Mouse (Mus musculus) lung, embryonic 14.5 days (tissue): Measurements from ENCODE around the gene Fbxl4. TPM values are rescaled to one million over a fixed set of nuclear protein-coding genes. Genes with fewer than 3 reads are reported as not detected.

Experiments
- ATAC-seq: fragments of 200-750 bp; cut with Nextera tagmentation; 2 replicates; pipeline ENCODE4 v1.8.0; 2017; ENCODE audit warnings: mild to moderate bottlenecking, moderate TSS enrichment, moderate library complexity; ENCODE audit not compliant: insufficient read depth
- DNase-seq: peaks from one replicate; pipeline ENCODE4 v3.0.0-alpha.2; 2015
- H3K27ac ChIP-seq: fragments of 300-500 bp; sonication (generic); 2 replicates; pipeline ENCODE4 v1.5.1; 2014; ENCODE audit warnings: low read depth, mild to moderate bottlenecking, moderate library complexity
- H3K27me3 ChIP-seq: fragments of 300-500 bp; sonication (generic); 2 replicates; pipeline ENCODE4 v1.6.1; 2014; ENCODE audit warnings: low read length, control low read depth; ENCODE audit not compliant: insufficient read depth
- H3K36me3 ChIP-seq: fragments of 300-500 bp; sonication (generic); 2 replicates; pipeline ENCODE4 v1.6.1; 2014; ENCODE audit warnings: control low read depth; ENCODE audit not compliant: insufficient read depth
- H3K4me1 ChIP-seq: fragments of 300-500 bp; sonication (generic); 2 replicates; pipeline ENCODE4 v1.6.1; 2014; ENCODE audit warnings: antibody characterized with exemption, control low read depth; ENCODE audit not compliant: insufficient read depth
- H3K4me2 ChIP-seq: fragments of 300-500 bp; sonication (generic); 2 replicates; pipeline ENCODE4 v1.6.1; 2014; ENCODE audit warnings: mild to moderate bottlenecking
- H3K4me3 ChIP-seq: fragments of 300-500 bp; sonication (generic); 2 replicates; pipeline ENCODE4 v1.5.1; 2014; ENCODE audit warnings: low read depth, low read length
- H3K9ac ChIP-seq: fragments of 300-500 bp; sonication (generic); 2 replicates; pipeline ENCODE4 v1.6.1; 2014
- H3K9me3 ChIP-seq: fragments of 300-500 bp; sonication (generic); 2 replicates; pipeline ENCODE4 v1.6.1; 2016; ENCODE audit warnings: low read depth, low read length, control low read depth
- CTCF ChIP-seq: IDR thresholded peaks from 2 replicates; pipeline ENCODE4 v1.5.1; 2016; ENCODE audit warnings: antibody characterized with exemption, low read depth
- WGBS: fragments of 180-500 bp; shearing (Covaris S2); extraction: QIAGEN DNeasy Blood & Tissue Kit; methylation state at CpG from one replicate; pipeline ENCODE4 v1.1.7; 2014; 5-methylcytosine and 5-hydroxymethylcytosine counted together
- polyA plus RNA-seq: library from polyadenylated mRNA; unstranded; fragments of >200 nt; fragmentation: Nextera tagmentation; extraction: Ambion mirVana; gene quantifications from 2 replicates; pipeline ENCODE4 v1.2.1, GENCODE M21; 2014

Fbxl4 gene
- polyA plus RNA-seq, 1 experiment from 2014 or later: 11.5 TPM

DNA sequence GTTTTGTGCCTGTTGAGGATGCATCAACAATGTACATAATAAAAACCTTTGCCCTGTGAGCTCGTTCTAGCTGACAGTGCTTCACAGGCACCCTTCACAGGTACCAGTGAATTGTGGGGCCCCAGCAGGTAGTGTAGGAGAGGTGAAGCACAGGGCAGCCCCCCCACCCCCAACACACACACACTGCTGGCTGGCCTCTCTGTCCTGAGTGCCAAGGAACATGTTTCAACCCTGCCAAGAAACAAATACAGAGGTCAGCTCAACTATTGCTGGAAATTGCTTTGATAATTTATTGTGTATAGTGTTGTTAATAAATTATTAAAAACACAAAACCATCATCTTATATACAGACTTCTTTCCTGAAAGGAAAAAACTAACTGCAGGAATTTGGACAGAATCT lies 21.2 kb downstream of the Fbxl4 start:
- DNase-seq (no peak), ATAC-seq (no peak)
- Histone ChIP-seq H3K36me3 (0 out of 2 replicates have a peak, but pooled peaks cover 4% of the 10 kb centered on the region), H3K9me3 (no peaks in the 10 kb centered on the region), H3K27ac (no peak overlapping the region), H3K4me2 (no peak overlapping the region), H3K4me1 (0 out of 2 replicates have a peak, but pooled peaks cover 2% of the 10 kb centered on the region), H3K4me3 (no peak overlapping the region), H3K27me3 (no peaks in the 10 kb centered on the region), H3K9ac (no peak overlapping the region)
- TF ChIP-seq CTCF: no peak
- WGBS: 20% methylated on average over 1 of the region's 1 CpGs

DNA sequence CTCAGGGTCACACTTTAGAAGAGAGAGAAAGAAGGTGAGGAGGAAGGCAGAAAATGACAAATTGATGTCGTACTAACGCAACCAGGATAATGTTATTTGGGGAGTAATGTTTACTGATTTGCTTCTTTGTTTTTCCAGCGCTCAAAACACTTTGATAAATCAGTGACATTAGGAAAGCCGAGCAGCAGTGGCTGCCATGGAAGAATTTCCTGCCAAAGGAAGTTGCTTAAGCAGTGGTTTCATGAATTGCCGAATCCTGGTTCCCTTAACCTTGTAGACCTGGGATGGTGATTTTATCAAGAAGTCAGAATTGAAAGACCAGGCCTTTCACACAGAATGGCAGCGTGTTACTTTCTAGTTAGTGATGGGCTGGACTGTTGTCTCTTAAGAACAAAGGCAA lies 23.3 kb downstream of the Fbxl4 start:
- no peak for DNase-seq
- Histone ChIP-seq H3K4me3 (no peak overlapping the region), H3K9ac (no peak overlapping the region), H3K4me1 (0 out of 2 replicates have a peak, but pooled peaks cover 2% of the 10 kb centered on the region), H3K36me3 (0 out of 2 replicates have a peak, but pooled peaks cover 4% of the 10 kb centered on the region), H3K27me3 (no peaks in the 10 kb centered on the region), H3K27ac (no peak overlapping the region), H3K9me3 (no peaks in the 10 kb centered on the region), H3K4me2 (no peak overlapping the region)
- no peak for TF ChIP-seq CTCF
- ATAC-seq: no peak
- 64% methylated on average over 6 of the region's 6 CpGs for WGBS

DNA sequence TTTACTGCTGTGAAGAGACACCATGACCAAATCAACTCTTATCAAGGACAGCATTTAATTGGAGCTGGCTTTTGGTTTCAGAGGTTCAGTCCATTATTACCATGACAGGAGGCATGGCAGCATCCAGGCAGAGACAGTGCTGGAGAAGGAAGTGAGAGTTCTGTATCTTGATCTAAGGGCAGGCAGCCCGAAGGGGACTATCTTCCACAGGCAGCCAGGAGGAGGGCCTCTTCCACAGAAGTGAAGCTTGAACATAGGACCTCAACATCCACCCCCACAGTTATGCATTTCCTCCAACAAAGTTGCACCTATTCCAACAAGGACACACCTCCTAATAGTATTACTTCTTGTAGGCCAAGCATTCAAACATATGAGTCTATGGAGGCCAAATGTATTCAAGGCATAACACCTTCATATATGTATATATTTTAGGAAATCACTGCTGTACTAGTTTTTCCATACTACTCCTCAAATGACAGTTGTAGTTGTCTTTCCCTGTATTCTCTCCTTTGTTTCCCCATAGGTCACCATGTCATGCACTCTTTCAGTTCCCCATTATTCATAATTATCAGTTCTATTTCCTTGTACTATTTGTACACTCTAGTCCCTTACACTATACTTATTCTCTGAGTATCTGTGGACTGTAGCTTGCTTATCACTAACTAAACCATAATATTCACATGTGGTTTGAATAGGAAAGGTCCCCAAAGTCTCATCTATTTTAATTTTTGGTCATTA lies 26.4 kb downstream of the Fbxl4 start:
- no peak for TF ChIP-seq CTCF
- Histone ChIP-seq H3K9ac (no peak overlapping the region), H3K4me3 (no peak overlapping the region), H3K4me2 (no peak overlapping the region), H3K27me3 (no peaks in the 10 kb centered on the region), H3K4me1 (no peaks in the 10 kb centered on the region), H3K9me3 (no peaks in the 10 kb centered on the region), H3K27ac (no peak overlapping the region), H3K36me3 (no peaks in the 10 kb centered on the region)
- no peak for ATAC-seq
- DNase-seq: no peak
- 88% methylated on average over 1 of the region's 1 CpGs for WGBS

DNA sequence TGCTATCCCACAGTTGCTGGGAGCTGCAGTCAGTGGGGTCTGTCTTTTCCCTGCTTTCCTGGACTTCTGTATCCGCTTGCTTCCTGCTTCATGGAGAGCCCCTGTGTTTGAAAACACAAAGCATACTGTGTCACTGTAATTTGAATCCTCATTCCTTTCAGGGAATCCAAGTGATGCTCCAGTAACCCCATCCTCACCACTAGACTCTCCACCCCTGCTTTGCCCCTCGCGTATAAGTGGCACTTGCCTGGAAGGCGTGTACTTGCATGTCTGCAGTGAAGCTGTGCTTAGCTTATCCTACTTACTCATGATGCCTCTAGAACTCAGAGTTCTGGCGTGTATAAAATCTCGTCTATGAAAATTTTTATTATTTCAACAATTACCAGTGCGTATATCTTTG lies 32.7 kb downstream of the Fbxl4 start:
- no peak overlapping the region for H3K27ac ChIP-seq
- no peak overlapping the region for H3K9ac ChIP-seq
- H3K27me3 ChIP-seq: no peaks in the 10 kb centered on the region
- no peak overlapping the region for H3K4me3 ChIP-seq
- DNase-seq: no peak
- TF ChIP-seq CTCF: no peak
- no peaks in the 10 kb centered on the region for H3K36me3 ChIP-seq
- no peaks in the 10 kb centered on the region for H3K4me1 ChIP-seq
- no peak; the same call in 1 of the 2 replicates for ATAC-seq
- H3K9me3 ChIP-seq: no peaks in the 10 kb centered on the region
- H3K4me2 ChIP-seq: no peak overlapping the region
- 55% methylated on average over 7 of the region's 7 CpGs for WGBS

DNA sequence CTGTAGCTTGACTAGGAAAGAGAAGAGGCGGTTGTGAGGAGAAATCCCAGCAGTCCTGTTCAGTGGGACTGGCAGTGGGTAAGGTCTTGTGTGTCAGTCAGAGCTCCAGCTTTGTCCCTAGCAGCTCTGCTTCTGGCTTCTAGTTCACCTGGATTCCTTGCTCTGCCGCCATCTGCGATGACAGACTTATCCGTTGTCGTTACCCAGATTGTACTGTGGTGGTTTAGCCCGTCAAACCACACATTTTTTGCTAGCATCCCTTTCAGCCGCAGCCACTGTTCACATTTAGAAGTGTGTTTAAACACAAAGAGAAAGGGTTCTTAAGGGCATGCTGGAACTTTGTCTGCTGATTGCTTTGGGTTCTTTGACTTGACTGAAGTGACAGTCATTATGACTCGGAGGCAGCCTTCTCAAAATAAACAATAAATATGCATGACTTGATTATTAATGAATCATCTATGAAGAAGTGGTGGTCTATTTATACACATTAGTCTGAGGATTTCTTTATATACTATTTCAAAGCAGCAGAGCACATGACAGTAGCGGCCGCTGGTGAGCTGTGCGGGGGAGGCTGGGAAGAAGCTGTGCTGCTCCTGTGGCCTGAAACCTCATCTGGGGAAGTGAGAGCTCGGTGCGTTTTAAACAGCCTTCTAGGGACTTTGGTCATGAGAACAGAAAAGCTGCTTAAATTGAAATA lies 35.6 kb downstream of the Fbxl4 start:
- H3K4me3 ChIP-seq: no peak overlapping the region
- TF ChIP-seq CTCF: no peak
- no peaks in the 10 kb centered on the region for H3K27me3 ChIP-seq
- no peak overlapping the region for H3K9ac ChIP-seq
- no peak overlapping the region for H3K27ac ChIP-seq
- no peaks in the 10 kb centered on the region for H3K4me1 ChIP-seq
- H3K4me2 ChIP-seq: no peak overlapping the region
- H3K9me3 ChIP-seq: no peaks in the 10 kb centered on the region
- ATAC-seq (no peak), DNase-seq (no peak)
- 52% methylated on average over 13 of the region's 13 CpGs for WGBS
- H3K36me3 ChIP-seq: no peaks in the 10 kb centered on the region

DNA sequence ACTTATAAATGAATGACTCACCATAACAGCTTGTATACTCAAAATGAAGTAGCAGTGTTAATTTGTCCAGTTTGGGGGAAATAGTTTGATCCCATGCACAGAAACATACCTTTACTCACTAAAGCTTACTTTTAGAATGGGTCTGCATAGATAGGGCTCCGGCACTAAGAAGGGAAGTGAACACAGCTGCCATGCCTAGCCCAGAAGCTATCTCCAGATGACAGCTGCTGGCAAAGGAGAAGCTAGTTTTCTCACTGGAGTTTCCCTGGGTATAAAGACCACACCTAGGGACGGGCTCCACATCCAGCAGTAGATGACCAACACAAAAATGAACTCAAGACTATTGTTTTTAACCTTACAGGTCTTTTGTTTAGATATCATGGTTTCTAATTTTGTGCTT lies 38.1 kb downstream of the Fbxl4 start:
- Histone ChIP-seq H3K4me1 (no peaks in the 10 kb centered on the region), H3K9me3 (no peaks in the 10 kb centered on the region), H3K27ac (no peak overlapping the region), H3K27me3 (no peaks in the 10 kb centered on the region), H3K4me2 (no peak overlapping the region), H3K4me3 (no peak overlapping the region), H3K9ac (no peak overlapping the region), H3K36me3 (no peaks in the 10 kb centered on the region)
- TF ChIP-seq CTCF: no peak
- 75% methylated on average over 2 of the region's 2 CpGs for WGBS
- DNase-seq (no peak), ATAC-seq (no peak)

DNA sequence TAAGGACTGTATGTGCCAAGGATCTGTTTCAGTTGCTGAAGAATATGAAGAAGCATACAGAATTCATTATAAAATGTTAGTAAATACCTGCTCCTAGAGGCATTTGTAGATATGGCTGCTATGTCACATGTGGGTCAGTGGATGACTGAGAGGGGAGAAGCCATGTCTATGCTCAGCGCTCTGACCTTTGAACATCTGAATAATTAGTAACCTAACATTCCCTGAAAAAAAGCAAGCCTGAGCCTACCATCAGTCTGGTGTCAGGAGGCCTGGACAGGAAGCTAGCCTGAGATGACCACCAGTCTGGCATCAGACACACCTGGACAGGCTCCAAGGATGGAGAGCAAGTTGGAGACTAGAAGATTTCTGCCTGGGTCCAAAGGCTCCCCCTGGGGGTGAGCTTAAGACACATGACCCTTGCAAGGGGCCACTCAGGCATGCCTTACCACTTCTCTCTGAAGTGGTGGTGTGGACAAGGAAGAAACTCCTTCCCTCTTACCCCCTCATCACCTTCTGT lies 39.2 kb downstream of the Fbxl4 start:
- DNase-seq (no peak), ATAC-seq (no peak)
- Histone ChIP-seq H3K4me1 (no peaks in the 10 kb centered on the region), H3K36me3 (no peaks in the 10 kb centered on the region), H3K4me3 (no peak overlapping the region), H3K27me3 (no peaks in the 10 kb centered on the region), H3K27ac (no peak overlapping the region), H3K4me2 (no peak overlapping the region), H3K9me3 (no peaks in the 10 kb centered on the region), H3K9ac (no peak overlapping the region)
- 92% methylated on average over 1 of the region's 1 CpGs for WGBS
- TF ChIP-seq CTCF: no peak
